Mouse (Mus musculus) CH12.LX (cell line): ENCODE measurements around the gene Gatad1. TPM values are rescaled to one million over a fixed set of nuclear protein-coding genes. Genes with fewer than 3 reads are reported as not detected.
"Not testable (repeated sequence)": the region's sequence is repeated elsewhere in the genome, so short reads cannot be mapped to it uniquely, and the experiment has no call there.

Experiments used
- DNase-seq: peaks from one replicate; pipeline ENCODE4 v3.0.0-alpha.2; 2013; ENCODE audit errors: extremely low read depth
- H3K27ac ChIP-seq: 2 replicates; pipeline ENCODE4 v1.5.1; 2012; ENCODE audit warnings: low read depth, mild to moderate bottlenecking, control low read depth, moderate library complexity; ENCODE audit not compliant: insufficient read depth
- H3K27me3 ChIP-seq: replicated peaks from 2 replicates; pipeline ENCODE3; 2012; ENCODE audit warnings: inconsistent platforms
- H3K36me3 ChIP-seq, 2 experiments: replicated peaks in 1 of 2; 2 replicates each; pipeline versions ENCODE3 to v1.6.1; 2012; ENCODE audit warnings: inconsistent platforms in 1 of 2, low read length in 1 of 2, mild to moderate bottlenecking in 1 of 2, mixed read lengths in 1 of 2, moderate library complexity in 1 of 2; ENCODE audit not compliant: control insufficient read depth in 1 of 2, insufficient read depth in 1 of 2
- H3K4me1 ChIP-seq, 2 experiments: 2 replicates each; pipeline ENCODE4 v1.6.1; 2012; ENCODE audit warnings: inconsistent platforms in 1 of 2, moderate library complexity in 1 of 2; ENCODE audit not compliant: insufficient read depth in 2 of 2, control insufficient read depth in 1 of 2
- H3K4me2 ChIP-seq: 2 replicates; pipeline ENCODE4 v1.6.1; 2012; ENCODE audit warnings: low read depth, mild to moderate bottlenecking, control low read depth; ENCODE audit not compliant: poor library complexity, insufficient read depth, severe bottlenecking
- H3K4me3 ChIP-seq, 3 experiments: fragments of 150-350 bp in 1 of 3; sonication (generic) in 1 of 3; replicated peaks in 1 of 3; 2 replicates each; pipeline versions ENCODE3 to v1.5.1; 2011 to 2012; ENCODE audit warnings: low read depth in 2 of 3, low read length in 2 of 3, mild to moderate bottlenecking in 2 of 3, moderate library complexity in 2 of 3, control low read depth in 1 of 3, improper control_type of control experiment in 1 of 3, inconsistent platforms in 1 of 3, mixed read lengths in 1 of 3; ENCODE audit not compliant: poor library complexity in 1 of 3
- H3K79me2 ChIP-seq: replicated peaks from 2 replicates; pipeline ENCODE4 v1.6.1; 2012; ENCODE audit warnings: mild to moderate bottlenecking, moderate library complexity; ENCODE audit not compliant: control insufficient read depth, poor library complexity, insufficient read depth, severe bottlenecking; ENCODE audit errors: extremely low read depth
- H3K9ac ChIP-seq: 2 replicates; pipeline ENCODE4 v1.6.1; 2012; ENCODE audit warnings: low read depth, mild to moderate bottlenecking, control low read depth, moderate library complexity; ENCODE audit not compliant: insufficient read depth
- H3K9me3 ChIP-seq: replicated peaks from 2 replicates; pipeline ENCODE3; 2012; ENCODE audit warnings: low read length, inconsistent platforms, mixed read lengths
- CTCF ChIP-seq, 2 experiments: IDR thresholded peaks in 1 of 2; conservative IDR thresholded peaks in 1 of 2; 2 replicates each; pipeline ENCODE4 v1.5.1; 2011 to 2012; ENCODE audit warnings: low read depth in 2 of 2, low read length in 2 of 2, improper control_type of control experiment in 1 of 2, inconsistent platforms in 1 of 2, mild to moderate bottlenecking in 1 of 2, moderate library complexity in 1 of 2
- E2F4 ChIP-seq: IDR thresholded peaks from 2 replicates; pipeline ENCODE4 v1.6.1; 2011; ENCODE audit warnings: low read depth, low read length, improper control_type of control experiment; ENCODE audit not compliant: insufficient replicate concordance
- EP300 ChIP-seq: IDR thresholded peaks from 2 replicates; pipeline ENCODE4 v1.6.1; 2011; ENCODE audit warnings: low read length, improper control_type of control experiment
- ETS1 ChIP-seq: conservative IDR thresholded peaks from 2 replicates; pipeline ENCODE4 v1.6.1; 2012; ENCODE audit warnings: low read depth, mild to moderate bottlenecking, inconsistent platforms, low read length, improper control_type of control experiment, moderate library complexity
- GABPA ChIP-seq: IDR thresholded peaks from 2 replicates; pipeline ENCODE4 v1.6.1; 2012; ENCODE audit warnings: low read depth, low read length, improper control_type of control experiment, inconsistent platforms; ENCODE audit not compliant: insufficient replicate concordance
- JUN ChIP-seq: IDR thresholded peaks from 2 replicates; pipeline ENCODE4 v1.6.1; 2011; ENCODE audit warnings: low read depth, mild to moderate bottlenecking, low read length, improper control_type of control experiment, moderate library complexity; ENCODE audit not compliant: insufficient read depth
- JUND ChIP-seq: conservative IDR thresholded peaks from 2 replicates; pipeline ENCODE4 v1.6.1; 2011; ENCODE audit warnings: low read depth, low read length, improper control_type of control experiment
- KAT2A ChIP-seq: IDR thresholded peaks from 2 replicates; pipeline ENCODE4 v1.6.1; 2012; ENCODE audit warnings: low read length, improper control_type of control experiment, inconsistent platforms; ENCODE audit not compliant: insufficient replicate concordance
- MEF2A ChIP-seq: IDR thresholded peaks from 2 replicates; pipeline ENCODE4 v1.6.1; 2014; ENCODE audit warnings: low read depth, mild to moderate bottlenecking, inconsistent platforms, low read length, improper control_type of control experiment, borderline replicate concordance
- MXI1 ChIP-seq: IDR thresholded peaks from 2 replicates; pipeline ENCODE4 v1.6.1; 2011; ENCODE audit warnings: mild to moderate bottlenecking, low read depth, low read length, improper control_type of control experiment
- NRF1 ChIP-seq: IDR thresholded peaks from 2 replicates; pipeline ENCODE4 v1.6.1; 2014; ENCODE audit warnings: low read depth, mild to moderate bottlenecking, inconsistent platforms, low read length, improper control_type of control experiment, moderate library complexity
- PAX5 ChIP-seq: IDR thresholded peaks from 2 replicates; pipeline ENCODE4 v1.6.1; 2012; ENCODE audit warnings: low read length, inconsistent platforms, mixed read lengths
- RCOR1 ChIP-seq: conservative IDR thresholded peaks from 2 replicates; pipeline ENCODE4 v1.6.1; 2012; ENCODE audit warnings: low read depth, mild to moderate bottlenecking, inconsistent platforms, low read length, improper control_type of control experiment
- SMC3 ChIP-seq: IDR thresholded peaks from 2 replicates; pipeline ENCODE4 v1.6.1; 2011; ENCODE audit warnings: low read depth, low read length, improper control_type of control experiment
- USF2 ChIP-seq: conservative IDR thresholded peaks from 2 replicates; pipeline ENCODE4 v1.6.1; 2011; ENCODE audit warnings: low read depth, low read length, improper control_type of control experiment
- ZC3H11A ChIP-seq: IDR thresholded peaks from 2 replicates; pipeline ENCODE4 v1.6.1; 2012; ENCODE audit warnings: low read depth, mild to moderate bottlenecking, inconsistent platforms, low read length, improper control_type of control experiment
- ZKSCAN1 ChIP-seq: IDR thresholded peaks from 2 replicates; pipeline ENCODE4 v1.6.1; 2012; ENCODE audit warnings: low read depth, inconsistent platforms, low read length, improper control_type of control experiment, borderline replicate concordance
- ZMIZ1 ChIP-seq: IDR thresholded peaks from 2 replicates; pipeline ENCODE4 v1.6.1; 2012; ENCODE audit warnings: low read depth, mild to moderate bottlenecking, inconsistent platforms, low read length, improper control_type of control experiment
- dilution Hi-C: fragments of 300-500 bp; cut with MboI; formaldehyde crosslinking; loops from 2 replicates; pipeline ENCODE4 v1.14.3; 2020; ENCODE audit warnings: low sequenced_read_pairs; ENCODE audit not compliant: extremely low pct_unique_long_range_greater_than_20kb, extremely low pct_ligation_motif_present
- in situ Hi-C: fragments of 300-500 bp; cut with MboI; formaldehyde crosslinking; loops from 3 replicates; pipeline ENCODE4 v1.14.3; 2019; ENCODE audit warnings: low sequenced_read_pairs, low pct_ligation_motif_present, low pct_unique_long_range_greater_than_20kb, mixed read lengths
- polyA plus RNA-seq: library from polyadenylated mRNA; unstranded; fragments of >175 nt; gene quantifications from 2 replicates; pipeline ENCODE4 v1.2.1, GENCODE M21; 2012; ENCODE audit warnings: low read depth; ENCODE audit not compliant: insufficient read length
- total RNA-seq, 2 experiments: library from RNA; depleted of rRNA; stranded (reverse); fragments of 300-350 nt in 1 of 2; fragments of >200 nt in 1 of 2; gene quantifications; 2 replicates each; pipeline ENCODE4 v1.2.3; 2012 to 2014

Gatad1 gene
- total and polyA plus RNA-seq, 3 experiments: 51.2 to 133 (median 97.3) TPM

- TF ChIP-seq GABPA: no peak
- no peaks in the 10 kb centered on the region for H3K9me3 ChIP-seq
These were observed 36.5 kb downstream of the Gatad1 start for GRCm38 (mm10) chr5:3620486-3620885.

GRCm38 (mm10) chr5:3611835-3612234, 45.1 kb downstream of the Gatad1 start:
- H3K4me2 ChIP-seq, dilution Hi-C loops, H3K4me1 ChIP-seq, H3K9ac ChIP-seq, H3K27me3 ChIP-seq, H3K27ac ChIP-seq, H3K79me2 ChIP-seq, in situ Hi-C loops, DNase-seq, H3K9me3 ChIP-seq, H3K4me3 ChIP-seq: not testable (repeated sequence)
- peaks cover 26 to 57% of the 10 kb centered on the region in 2 experiments for H3K36me3 ChIP-seq

More at GRCm38 (mm10) chr5:3620486-3620885, 36.5 kb downstream of the Gatad1 start:
- H3K4me1 ChIP-seq: peaks cover 0 to 12% of the 10 kb centered on the region in 2 experiments; a peak in 2 of 4 replicates
- H3K36me3 ChIP-seq: peaks cover 19 to 65% of the 10 kb centered on the region in 2 experiments
- no peak overlapping the region for H3K9ac ChIP-seq
- dilution Hi-C loops: no loop called here
- no peak overlapping the region for H3K4me2 ChIP-seq
- no peaks in the 10 kb centered on the region for H3K79me2 ChIP-seq
- no peak for DNase-seq
- no peak overlapping the region for H3K27ac ChIP-seq
- H3K4me3 ChIP-seq: no peak overlapping the region
- H3K27me3 ChIP-seq: no peaks in the 10 kb centered on the region
- in situ Hi-C loops: no loop called here

- DNase-seq: no peak
- Histone ChIP-seq H3K4me1 (no peaks in the 10 kb centered on the region), H3K4me3 (no peak overlapping the region), H3K36me3 (peaks cover 37 to 58% of the 10 kb centered on the region in 2 experiments), H3K27me3 (no peaks in the 10 kb centered on the region), H3K79me2 (no peaks in the 10 kb centered on the region), H3K4me2 (no peak overlapping the region), H3K9me3 (peaks cover 2% of the 10 kb centered on the region), H3K9ac (no peak overlapping the region), H3K27ac (no peak overlapping the region)
- TF ChIP-seq ETS1 (no peak), ZKSCAN1 (no peak), SMC3 (no peak), MEF2A (no peak), KAT2A (no peak), NRF1 (no peak), E2F4 (no peak), JUN (no peak), CTCF (conservative IDR thresholded peaks at IDR 0.05 in 1 of 2, IDR thresholded peaks at IDR 0.05 in 1 of 2; ENCODE audit: low read depth in 2 of 2, low read length in 2 of 2) (no peak), EP300 (no peak), MXI1 (no peak), JUND (no peak), PAX5 (no peak), ZC3H11A (no peak), GABPA (no peak), RCOR1 (no peak), USF2 (no peak), ZMIZ1 (no peak)
- in situ Hi-C loops (no loop called here), dilution Hi-C loops (no loop called here)
These were observed 47.7 kb downstream of the Gatad1 start for GRCm38 (mm10) chr5:3609241-3609640.
